Mouse (Mus musculus) liver, adult 2 months (tissue): ENCODE measurements around the gene Nle1. TPM values are rescaled to one million over a fixed set of nuclear protein-coding genes. Genes with fewer than 3 reads are reported as not detected.

Experiments used
- DNase-seq: peaks from one replicate; pipeline ENCODE4 v3.0.0-alpha.2; 2011; ENCODE audit warnings: low read depth, low spot score; ENCODE audit errors: extremely low read depth
- H3K27ac ChIP-seq: fragments of 200-500 bp; replicated peaks from 2 replicates; pipeline ENCODE4 v1.5.1; 2012; ENCODE audit warnings: low read depth, mild to moderate bottlenecking, control low read depth, inconsistent platforms, low read length; ENCODE audit not compliant: insufficient read depth
- H3K27me3 ChIP-seq: fragments of 200-500 bp; 2 replicates; pipeline ENCODE4 v1.6.1; 2012; ENCODE audit warnings: mild to moderate bottlenecking, moderate library complexity, low read length, inconsistent platforms; ENCODE audit not compliant: control insufficient read depth, insufficient read depth
- H3K36me3 ChIP-seq: fragments of 200-500 bp; 2 replicates; pipeline ENCODE4 v1.6.1; 2012; ENCODE audit warnings: low read length, inconsistent platforms; ENCODE audit not compliant: control insufficient read depth, insufficient read depth
- H3K4me1 ChIP-seq: fragments of 200-500 bp; 2 replicates; pipeline ENCODE4 v1.6.1; 2011; ENCODE audit warnings: low read length; ENCODE audit not compliant: control insufficient read depth, insufficient read depth
- H3K4me3 ChIP-seq: fragments of 200-500 bp; 2 replicates; pipeline ENCODE4 v1.5.1; 2011; ENCODE audit warnings: low read depth, mild to moderate bottlenecking, control low read depth, low read length, moderate library complexity; ENCODE audit not compliant: insufficient read depth
- H3K79me2 ChIP-seq: fragments of 200-500 bp; 2 replicates; pipeline ENCODE4 v1.6.1; 2012; ENCODE audit warnings: inconsistent platforms, mild to moderate bottlenecking, low read length, moderate library complexity; ENCODE audit not compliant: control insufficient read depth, insufficient read depth
- H3K9ac ChIP-seq: fragments of 200-500 bp; 2 replicates; pipeline ENCODE4 v1.6.1; 2012; ENCODE audit warnings: low read depth, mild to moderate bottlenecking, control low read depth, inconsistent platforms, low read length
- CTCF ChIP-seq: fragments of 200-500 bp; IDR thresholded peaks from 2 replicates; pipeline ENCODE4 v1.5.1; 2011; ENCODE audit warnings: low read depth, low read length, control low read depth
- POLR2A ChIP-seq: fragments of 200-500 bp; IDR thresholded peaks from 2 replicates; pipeline ENCODE4 v1.6.1; 2011; ENCODE audit warnings: low read length, control low read depth; ENCODE audit not compliant: insufficient read depth; ENCODE audit errors: extremely low read depth
- WGBS: fragments of 180-500 bp; shearing (Covaris S2); methylation state at CpG from one replicate; pipeline ENCODE4 v1.1.7; 2018; 5-methylcytosine and 5-hydroxymethylcytosine counted together
- polyA plus RNA-seq: library from polyadenylated mRNA; depleted of rRNA; stranded (reverse); fragments of >200 nt; gene quantifications from 2 replicates; pipeline ENCODE4 v1.2.3, GENCODE M21; 2012
- total RNA-seq: library from RNA; depleted of rRNA; stranded (reverse); fragments of >200 nt; gene quantifications from 2 replicates; pipeline ENCODE4 v1.2.3, GENCODE M21; 2014

Gene Nle1
- total and polyA plus RNA-seq, 2 experiments: 2.3 to 15.6 TPM

- TF ChIP-seq CTCF (no peak), POLR2A (no peak)
- H3K27ac ChIP-seq: no peak overlapping the region
- H3K4me3 ChIP-seq: no peak overlapping the region
- H3K9ac ChIP-seq: no peak overlapping the region
- no peaks in the 10 kb centered on the region for H3K27me3 ChIP-seq
- no peak for DNase-seq
- no peaks in the 10 kb centered on the region for H3K36me3 ChIP-seq
- WGBS: 91% methylated on average over 6 of the region's 6 CpGs
- peaks cover 32% of the 10 kb centered on the region for H3K4me1 ChIP-seq
- H3K79me2 ChIP-seq: peaks cover 28% of the 10 kb centered on the region
Measured at GRCm38 (mm10) chr11:82860759-82861158, 47.5 kb downstream of the Nle1 start.

GRCm38 (mm10) chr11:82857307-82857848 lies 50.8 kb downstream of the Nle1 start:
- WGBS: 13% methylated on average over 13 of the region's 13 CpGs
- DNase-seq: peak; percentile 98
- Histone ChIP-seq H3K4me1 (peaks cover 50% of the 10 kb centered on the region), H3K9ac (no peak overlapping the region), H3K27me3 (no peaks in the 10 kb centered on the region), H3K27ac (peak overlapping the region; percentile 83), H3K36me3 (no peaks in the 10 kb centered on the region), H3K79me2 (peaks cover 25% of the 10 kb centered on the region), H3K4me3 (no peak overlapping the region)
- no peak for TF ChIP-seq POLR2A
- TF ChIP-seq CTCF: no peak

GRCm38 (mm10) chr11:82856032-82856431 lies 52.2 kb downstream of the Nle1 start:
- Histone ChIP-seq H3K36me3 (no peaks in the 10 kb centered on the region), H3K9ac (no peak overlapping the region), H3K27me3 (no peaks in the 10 kb centered on the region), H3K4me3 (no peak overlapping the region), H3K79me2 (peaks cover 24% of the 10 kb centered on the region), H3K4me1 (peaks cover 42% of the 10 kb centered on the region), H3K27ac (peak overlapping the region; percentile 19; the same call in 1 of the 2 replicates)
- no peak for TF ChIP-seq CTCF
- TF ChIP-seq POLR2A: no peak
- DNase-seq: peak; percentile 61
- 75% methylated on average over 10 of the region's 10 CpGs for WGBS

- no peak for DNase-seq
- H3K27me3 ChIP-seq: no peaks in the 10 kb centered on the region
- no peak for TF ChIP-seq POLR2A
- TF ChIP-seq CTCF: no peak
- no peak overlapping the region for H3K4me3 ChIP-seq
- peaks cover 29% of the 10 kb centered on the region for H3K79me2 ChIP-seq
- H3K27ac ChIP-seq: 0 out of 2 replicates have a peak overlapping the region, but pooled peaks have one; percentile 2
- H3K4me1 ChIP-seq: peaks cover 42% of the 10 kb centered on the region
- 95% methylated on average over 9 of the region's 9 CpGs for WGBS
- no peaks in the 10 kb centered on the region for H3K36me3 ChIP-seq
- no peak overlapping the region for H3K9ac ChIP-seq
Measured at GRCm38 (mm10) chr11:82855327-82855973, 52.8 kb downstream of the Nle1 start.

- Histone ChIP-seq H3K9ac (no peak overlapping the region), H3K4me3 (no peak overlapping the region), H3K27ac (peak overlapping the region; percentile 92), H3K79me2 (peaks cover 37% of the 10 kb centered on the region), H3K27me3 (no peaks in the 10 kb centered on the region), H3K4me1 (peaks cover 42% of the 10 kb centered on the region), H3K36me3 (no peaks in the 10 kb centered on the region)
- WGBS: 27% methylated on average over 6 of the region's 6 CpGs
- DNase-seq: peak; percentile 91
- TF ChIP-seq POLR2A: no peak
- no peak for TF ChIP-seq CTCF
Measured at GRCm38 (mm10) chr11:82854111-82854510, 54.1 kb downstream of the Nle1 start.

- H3K9ac ChIP-seq: no peak overlapping the region
- no peaks in the 10 kb centered on the region for H3K36me3 ChIP-seq
- H3K79me2 ChIP-seq: peaks cover 40% of the 10 kb centered on the region
- TF ChIP-seq CTCF (no peak), POLR2A (no peak)
- H3K4me3 ChIP-seq: no peak overlapping the region
- H3K27ac ChIP-seq: peak overlapping the region; percentile 92
- DNase-seq: peak; percentile 88
- no peaks in the 10 kb centered on the region for H3K27me3 ChIP-seq
- peaks cover 35% of the 10 kb centered on the region for H3K4me1 ChIP-seq
- 35% methylated on average over 7 of the region's 7 CpGs for WGBS
Measured at GRCm38 (mm10) chr11:82852958-82853357, 55.3 kb downstream of the Nle1 start.
